In the genomic region with DNA sequence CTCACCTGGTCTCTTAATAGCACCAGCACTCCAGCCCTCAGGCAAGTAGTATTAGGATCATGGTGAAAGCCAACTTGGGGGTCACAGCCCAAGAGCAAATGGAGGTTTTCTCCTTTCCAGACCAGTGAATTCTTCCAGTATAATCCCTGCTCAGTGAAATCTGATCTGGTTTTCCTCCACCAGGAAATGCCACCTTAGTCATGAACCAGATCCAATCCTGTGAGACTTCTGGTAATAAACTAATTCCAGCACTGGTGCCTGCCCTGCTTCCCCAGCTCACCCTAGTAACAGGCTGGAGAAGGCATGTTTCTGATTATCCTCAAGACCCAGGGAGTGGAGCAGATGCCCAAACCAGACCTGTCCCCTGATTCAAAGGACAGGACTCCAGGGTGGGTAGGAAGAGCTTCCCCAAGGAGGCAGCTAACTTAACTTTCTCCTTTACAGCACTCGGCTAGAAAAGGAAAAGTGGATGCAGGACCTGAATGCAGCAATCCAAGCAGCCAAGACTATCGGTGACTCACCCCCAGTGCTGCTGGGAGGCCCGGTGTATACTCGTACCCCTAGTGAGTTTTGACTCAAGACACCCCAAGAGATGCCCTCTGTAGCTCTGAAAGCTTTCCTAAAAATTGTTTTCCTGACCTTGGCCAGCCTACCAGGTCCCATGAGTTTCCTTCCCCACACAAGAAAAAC, we compare ENCODE assay signal across 12 mouse cellular contexts. TPM values are rescaled to one million over a fixed set of nuclear protein-coding genes. Genes with fewer than 3 reads are reported as not detected.
A peak's percentile ranks its signal among the peaks of the same experiment; 100 is the strongest.
DNase-seq lines count a peak whose midpoint lies in the region; ATAC-seq and TF ChIP-seq lines count a peak whose summit lies in the region.
"Had no signal": no experiment of that assay in that cellular context is flagged by ENCODE, and none has a peak within 500 bp of the region (broad histone marks: within the 10 kb centered on the region; RNA-seq: fewer than 3 reads in every experiment).

No protein-coding gene starts in this region.

- no peaks in the 10 kb centered on the region for H3K27me3 ChIP-seq in forebrain, embryonic 10.5 days (ENCODE audit: poor library complexity, severe bottlenecking)
- H3K27me3 ChIP-seq in forebrain, embryonic 13.5 days, result no peaks in the 10 kb centered on the region
- no peaks in the 10 kb centered on the region for H3K27me3 ChIP-seq in kidney, embryonic 16.5 days (ENCODE audit: insufficient read depth, low read length)
- no peaks in the 10 kb centered on the region for H3K27me3 ChIP-seq in stomach, postnatal 0 days (ENCODE audit: control insufficient read depth, insufficient read depth, low read length)
- no peaks in the 10 kb centered on the region for H3K27me3 ChIP-seq in hindbrain, embryonic 16.5 days (replicated peaks; ENCODE audit: control insufficient read depth, insufficient read depth, low read length)

- no peak for TF ChIP-seq CTCF in embryonic fibroblast, embryonic 13.5 days (IDR thresholded peaks at IDR 0.05; ENCODE audit: borderline replicate concordance, insufficient read depth, low read length)
- no peak for TF ChIP-seq CTCF in stomach, postnatal 0 days (IDR thresholded peaks at IDR 0.05; ENCODE audit: low read depth)

- 82% methylated on average over 4 of the region's 4 CpGs for WGBS in forebrain, embryonic 10.5 days
- WGBS in forebrain, embryonic 13.5 days, result 89% methylated on average over 4 of the region's 4 CpGs
- WGBS in kidney, embryonic 16.5 days, result 65% methylated on average over 4 of the region's 4 CpGs
- 79% methylated on average over 4 of the region's 4 CpGs for WGBS in stomach, postnatal 0 days
- WGBS in hindbrain, embryonic 16.5 days, result 93% methylated on average over 4 of the region's 4 CpGs

- no peaks in the 10 kb centered on the region for H3K9me3 ChIP-seq in forebrain, embryonic 10.5 days
- H3K9me3 ChIP-seq in forebrain, embryonic 13.5 days (replicated peaks), result no peaks in the 10 kb centered on the region
- H3K9me3 ChIP-seq in kidney, embryonic 16.5 days (ENCODE audit: low read length), result no peaks in the 10 kb centered on the region
- H3K9me3 ChIP-seq in stomach, postnatal 0 days (ENCODE audit: control insufficient read depth, low read length), result no peaks in the 10 kb centered on the region
- no peaks in the 10 kb centered on the region for H3K9me3 ChIP-seq in hindbrain, embryonic 16.5 days (ENCODE audit: control insufficient read depth, low read length)

- H3K9ac ChIP-seq in forebrain, embryonic 13.5 days, result no peak overlapping the region
- no peak overlapping the region for H3K9ac ChIP-seq in kidney, embryonic 16.5 days (replicated peaks; ENCODE audit: low read length)
- H3K9ac ChIP-seq in stomach, postnatal 0 days (ENCODE audit: low read length), result no peak overlapping the region
- no peak overlapping the region for H3K9ac ChIP-seq in hindbrain, embryonic 16.5 days (ENCODE audit: low read depth, low read length)

- no peak overlapping the region for H3K4me3 ChIP-seq in forebrain, embryonic 10.5 days
- H3K4me3 ChIP-seq in forebrain, embryonic 13.5 days, result no peak overlapping the region
- no peak overlapping the region for H3K4me3 ChIP-seq in embryonic fibroblast, embryonic 13.5 days (ENCODE audit: insufficient read depth, low read length)
- H3K4me3 ChIP-seq in kidney, embryonic 16.5 days (ENCODE audit: low read length), result no peak overlapping the region
- H3K4me3 ChIP-seq in stomach, postnatal 0 days (ENCODE audit: low read depth, low read length), result no peak overlapping the region
- no peak overlapping the region for H3K4me3 ChIP-seq in hindbrain, embryonic 16.5 days (ENCODE audit: low read length)

- peak overlapping the region; percentile 40 for H3K27ac ChIP-seq in forebrain, embryonic 10.5 days
- H3K27ac ChIP-seq in forebrain, embryonic 13.5 days, result no peak overlapping the region
- H3K27ac ChIP-seq in embryonic fibroblast, embryonic 13.5 days (ENCODE audit: insufficient read depth, low read length), result peak overlapping the region; percentile 82
- H3K27ac ChIP-seq in kidney, embryonic 16.5 days (ENCODE audit: low read length), result peak overlapping the region; percentile 72
- no peak overlapping the region for H3K27ac ChIP-seq in stomach, postnatal 0 days (replicated peaks)
- no peak overlapping the region for H3K27ac ChIP-seq in hindbrain, embryonic 16.5 days (ENCODE audit: low read depth, low read length)
- H3K27ac ChIP-seq: hindbrain, postnatal 0 days had no signal

- no peak for TF ChIP-seq EP300 in stomach, postnatal 0 days (optimal IDR thresholded peaks at IDR 0.05)

- peaks cover 41% of the 10 kb centered on the region for H3K36me3 ChIP-seq in forebrain, embryonic 10.5 days (replicated peaks)
- peaks cover 36% of the 10 kb centered on the region for H3K36me3 ChIP-seq in forebrain, embryonic 13.5 days (ENCODE audit: poor library complexity, severe bottlenecking)
- H3K36me3 ChIP-seq in kidney, embryonic 16.5 days (ENCODE audit: insufficient read depth, low read length), result peaks cover 24% of the 10 kb centered on the region
- H3K36me3 ChIP-seq in stomach, postnatal 0 days (ENCODE audit: control insufficient read depth, insufficient read depth, low read length), result peaks cover 12% of the 10 kb centered on the region; the same call in 1 of the 2 replicates
- H3K36me3 ChIP-seq in hindbrain, embryonic 16.5 days (ENCODE audit: control insufficient read depth, insufficient read depth, low read length), result peaks cover 20% of the 10 kb centered on the region

- no peaks in the 10 kb centered on the region; the same call in 1 of the 2 replicates for H3K4me1 ChIP-seq in forebrain, embryonic 10.5 days
- no peaks in the 10 kb centered on the region for H3K4me1 ChIP-seq in forebrain, embryonic 13.5 days
- peaks cover 9% of the 10 kb centered on the region; the same call in 1 of the 2 replicates for H3K4me1 ChIP-seq in embryonic fibroblast, embryonic 13.5 days (ENCODE audit: control insufficient read depth, insufficient read depth, low read length)
- no peaks in the 10 kb centered on the region for H3K4me1 ChIP-seq in kidney, embryonic 16.5 days (ENCODE audit: insufficient read depth, low read length)
- no peaks in the 10 kb centered on the region for H3K4me1 ChIP-seq in stomach, postnatal 0 days (replicated peaks; ENCODE audit: control insufficient read depth, insufficient read depth)
- no peaks in the 10 kb centered on the region for H3K4me1 ChIP-seq in hindbrain, embryonic 16.5 days (ENCODE audit: control insufficient read depth, insufficient read depth, low read depth, low read length)

- ATAC-seq in forebrain, embryonic 13.5 days, result no peak
- ATAC-seq in kidney, embryonic 16.5 days (ENCODE audit: low FRiP score, low TSS enrichment), result peak; percentile 70; the same call in 1 of the 2 replicates
- ATAC-seq in stomach, postnatal 0 days (ENCODE audit: low FRiP score, low TSS enrichment), result peak; percentile 16; the same call in 1 of the 2 replicates
- ATAC-seq in hindbrain, embryonic 16.5 days, result no peak
- ATAC-seq: hindbrain, postnatal 0 days; midbrain, embryonic 16.5 days had no signal

- no peak for DNase-seq in forebrain, embryonic 10.5 days (ENCODE audit: extremely low spot score, low spot score)
- no peak for DNase-seq in stomach, postnatal 0 days (ENCODE audit: low spot score)
- no peak for DNase-seq in layer of hippocampus, postnatal 25 days (ENCODE audit: extremely low spot score in 1 of 2, low spot score in 1 of 2)
- DNase-seq in ovary, postnatal 14 days (ENCODE audit: low spot score), result no peak
- DNase-seq: cerebellum, adult 11-12 months; layer of hippocampus, postnatal 36 days had no signal

- H3K4me2 ChIP-seq in forebrain, embryonic 13.5 days, result no peak overlapping the region
- H3K4me2 ChIP-seq in kidney, embryonic 16.5 days (replicated peaks; ENCODE audit: low read depth, low read length), result no peak overlapping the region
- H3K4me2 ChIP-seq in stomach, postnatal 0 days (replicated peaks; ENCODE audit: low read depth), result no peak overlapping the region
- H3K4me2 ChIP-seq in hindbrain, embryonic 16.5 days (ENCODE audit: low read length), result no peak overlapping the region

- no peak for TF ChIP-seq POLR2A in embryonic fibroblast, embryonic 13.5 days (IDR thresholded peaks at IDR 0.05; ENCODE audit: low read depth, low read length)

RNA-seq across cellular contexts. Expression of gene Stk25, which starts 40.3 kb away (rescaled TPM):
- polyA plus RNA-seq in forebrain, embryonic 10.5 days (2016; fragmentation: Nextera tagmentation; extraction: Ambion mirVana), result 156 and 166 TPM in 2 replicates
- polyA plus RNA-seq in forebrain, embryonic 13.5 days (2015; fragmentation: Nextera tagmentation; extraction: Ambion mirVana), result 222 and 245 TPM in 2 replicates
- 100 and 115 TPM in 2 replicates for polyA plus RNA-seq in embryonic fibroblast, embryonic 13.5 days (2011; ENCODE audit: insufficient read length, low read depth, missing spikeins)
- 205 and 210 TPM in 2 replicates for polyA plus RNA-seq in kidney, embryonic 16.5 days (2015; fragmentation: Nextera tagmentation; extraction: Ambion mirVana)
- 107 and 115 TPM in 2 replicates for polyA plus RNA-seq in stomach, postnatal 0 days (2015; fragmentation: Nextera tagmentation; extraction: Ambion mirVana)
- polyA plus RNA-seq in hindbrain, embryonic 16.5 days (2015; fragmentation: Nextera tagmentation; extraction: Ambion mirVana), result 347 and 377 TPM in 2 replicates
- 100 to 1,000 TPM; 413 to 416 TPM for total RNA-seq in layer of hippocampus, postnatal 25 days (2021)

Comparison
In these comparisons a context has a peak if more than half of its experiments do, and no peak if none do; other contexts are left out.
1. H3K27ac ChIP-seq: peak in forebrain, embryonic 10.5 days (single experiment), embryonic fibroblast, embryonic 13.5 days (single experiment) and kidney, embryonic 16.5 days (single experiment); none in forebrain, embryonic 13.5 days (single experiment), stomach, postnatal 0 days (single experiment) and hindbrain, embryonic 16.5 days (single experiment).
2. ATAC-seq: peak in kidney, embryonic 16.5 days (single experiment) and stomach, postnatal 0 days (single experiment); none in forebrain, embryonic 13.5 days (single experiment) and hindbrain, embryonic 16.5 days (single experiment).